Mouse (Mus musculus) heart, adult 11 months (tissue): Measurements from ENCODE around the gene Dtx1.

Source experiments
- DNase-seq: peaks from one replicate; pipeline ENCODE4 v3.0.0; 2022

The Dtx1 gene

GRCm38 (mm10) chr5:120702969-120703368 lies 8.8 kb downstream of the Dtx1 start:
- no peak for DNase-seq

GRCm38 (mm10) chr5:120702421-120702820 lies 9.3 kb downstream of the Dtx1 start:
- no peak for DNase-seq

GRCm38 (mm10) chr5:120700996-120701790 lies 10.5 kb downstream of the Dtx1 start:
- DNase-seq = no peak

GRCm38 (mm10) chr5:120698801-120699391 lies 12.8 kb downstream of the Dtx1 start:
- DNase-seq = peak; percentile 94

GRCm38 (mm10) chr5:120698181-120698580 lies 13.5 kb downstream of the Dtx1 start:
- no peak for DNase-seq

GRCm38 (mm10) chr5:120696865-120697264 lies 14.9 kb downstream of the Dtx1 start:
- DNase-seq = no peak

GRCm38 (mm10) chr5:120696057-120696743 lies 15.5 kb downstream of the Dtx1 start:
- no peak for DNase-seq

GRCm38 (mm10) chr5:120694695-120695074 lies 17.0 kb downstream of the Dtx1 start:
- DNase-seq = no peak

GRCm38 (mm10) chr5:120693931-120694694 lies 17.6 kb downstream of the Dtx1 start:
- DNase-seq = no peak

- no peak for DNase-seq
These were observed 19.7 kb downstream of the Dtx1 start for GRCm38 (mm10) chr5:120692034-120692433.

GRCm38 (mm10) chr5:120690417-120690816 lies 21.3 kb downstream of the Dtx1 start:
- DNase-seq = no peak

GRCm38 (mm10) chr5:120688434-120688833 lies 23.3 kb downstream of the Dtx1 start:
- peak; percentile 93 for DNase-seq

GRCm38 (mm10) chr5:120687897-120688296 lies 23.8 kb downstream of the Dtx1 start:
- no peak for DNase-seq

- DNase-seq = no peak
These were observed 24.3 kb downstream of the Dtx1 start for GRCm38 (mm10) chr5:120687484-120687851.

GRCm38 (mm10) chr5:120686749-120687483 lies 24.8 kb downstream of the Dtx1 start:
- no peak for DNase-seq

- DNase-seq = no peak
These were observed 26.0 kb downstream of the Dtx1 start for GRCm38 (mm10) chr5:120685678-120686077.

- DNase-seq = no peak
These were observed 28.6 kb downstream of the Dtx1 start for GRCm38 (mm10) chr5:120682982-120683771.

GRCm38 (mm10) chr5:120680918-120681317 lies 30.8 kb downstream of the Dtx1 start:
- DNase-seq = no peak

- peak; percentile 95 for DNase-seq
These were observed 31.8 kb downstream of the Dtx1 start for GRCm38 (mm10) chr5:120679676-120680555.

GRCm38 (mm10) chr5:120677516-120677915 lies 34.2 kb downstream of the Dtx1 start:
- no peak for DNase-seq
